Mouse (Mus musculus): ENCODE results near the gene Cfap52.

The Cfap52 gene

GRCm38 (mm10) chr11:67965242-67965883 lies at the start of gene Cfap52:
Cfap52 (minus strand) TSS chr11:67965651.
- peak; percentile 85 for DNase-seq (ENCODE audit: extremely low spot score)

- no peak for DNase-seq (ENCODE audit: extremely low spot score)
These were observed 46.8 kb upstream of the Cfap52 start for GRCm38 (mm10) chr11:68012207-68012606.

- no peak for DNase-seq (ENCODE audit: extremely low spot score)
These were observed 43.9 kb upstream of the Cfap52 start for GRCm38 (mm10) chr11:68009377-68009776.

GRCm38 (mm10) chr11:68007645-68008044 lies 42.2 kb upstream of the Cfap52 start:
- peak; percentile 49 for DNase-seq (ENCODE audit: extremely low spot score)

GRCm38 (mm10) chr11:68006216-68006789 lies 40.9 kb upstream of the Cfap52 start:
- no peak for DNase-seq (ENCODE audit: extremely low spot score)

GRCm38 (mm10) chr11:68004191-68004590 lies 38.7 kb upstream of the Cfap52 start:
- peak; percentile 59 for DNase-seq (ENCODE audit: extremely low spot score)

GRCm38 (mm10) chr11:67999629-68000028 lies 34.2 kb upstream of the Cfap52 start:
- no peak for DNase-seq (ENCODE audit: extremely low spot score)

GRCm38 (mm10) chr11:67998905-67999304 lies 33.5 kb upstream of the Cfap52 start:
- no peak for DNase-seq (ENCODE audit: extremely low spot score)

- no peak for DNase-seq (ENCODE audit: extremely low spot score)
These were observed 30.5 kb upstream of the Cfap52 start for GRCm38 (mm10) chr11:67995965-67996364.

- DNase-seq (ENCODE audit: extremely low spot score) = no peak
These were observed 25.8 kb upstream of the Cfap52 start for GRCm38 (mm10) chr11:67991240-67991639.

GRCm38 (mm10) chr11:67983564-67983963 lies 18.1 kb upstream of the Cfap52 start:
- no peak for DNase-seq (ENCODE audit: extremely low spot score)

GRCm38 (mm10) chr11:67975252-67975651 lies 9.8 kb upstream of the Cfap52 start:
- DNase-seq (ENCODE audit: extremely low spot score) = peak; percentile 31

GRCm38 (mm10) chr11:67973225-67973624 lies 7.8 kb upstream of the Cfap52 start:
- DNase-seq (ENCODE audit: extremely low spot score) = no peak

GRCm38 (mm10) chr11:67972606-67973005 lies 7.2 kb upstream of the Cfap52 start:
- no peak for DNase-seq (ENCODE audit: extremely low spot score)

- DNase-seq (ENCODE audit: extremely low spot score) = no peak
These were observed 2.4 kb upstream of the Cfap52 start for GRCm38 (mm10) chr11:67967831-67968230.

GRCm38 (mm10) chr11:67965905-67966878 lies 741 bp upstream of the Cfap52 start, which contains the start of gene Stx8:
Stx8 (plus strand) TSS chr11:67966193.
- DNase-seq (ENCODE audit: extremely low spot score) = peak; percentile 89

- no peak for DNase-seq (ENCODE audit: extremely low spot score)
These were observed 1.3 kb downstream of the Cfap52 start for GRCm38 (mm10) chr11:67964110-67964509.

GRCm38 (mm10) chr11:67954413-67954812 lies 11.0 kb downstream of the Cfap52 start:
- no peak for DNase-seq (ENCODE audit: extremely low spot score)

GRCm38 (mm10) chr11:67953604-67954003 lies 11.8 kb downstream of the Cfap52 start:
- no peak for DNase-seq (ENCODE audit: extremely low spot score)

- no peak for DNase-seq (ENCODE audit: extremely low spot score)
These were observed 16.0 kb downstream of the Cfap52 start for GRCm38 (mm10) chr11:67949475-67949874.

- DNase-seq (ENCODE audit: extremely low spot score) = no peak
These were observed 17.2 kb downstream of the Cfap52 start for GRCm38 (mm10) chr11:67948229-67948628.

GRCm38 (mm10) chr11:67932156-67932555 lies 33.3 kb downstream of the Cfap52 start:
- DNase-seq (ENCODE audit: extremely low spot score) = no peak
